Mouse (Mus musculus): ENCODE data around the gene Mmp25. TPM values are rescaled to one million over a fixed set of nuclear protein-coding genes. Genes with fewer than 3 reads are reported as not detected.
A peak's percentile ranks its signal among the peaks of the same experiment; 100 is the strongest.

Mmp25 gene
- total and polyA plus RNA-seq, 2 experiments = under 0.01 to 0.10 TPM

DNA sequence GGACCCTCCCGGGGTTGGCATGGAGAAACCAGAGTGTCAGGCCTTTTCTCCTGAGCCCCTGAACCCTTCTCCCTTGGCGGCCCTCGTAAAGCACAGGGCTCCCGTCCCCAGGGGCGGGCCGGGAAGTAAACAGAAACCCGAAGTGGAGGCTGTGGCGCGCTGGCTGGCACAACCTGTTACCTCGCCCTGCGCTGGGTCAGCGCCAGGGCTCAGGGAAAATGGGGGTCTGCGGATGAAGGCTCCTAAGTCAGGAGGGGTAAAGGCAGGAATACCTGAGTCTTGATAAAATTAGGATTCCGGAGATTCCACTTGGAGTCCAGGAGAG is 15.8 kb upstream of the Mmp25 start:
- H3K4me1 ChIP-seq (ENCODE audit: control insufficient read depth, insufficient read depth, low read length) = no peaks in the 10 kb centered on the region
- peak overlapping the region; percentile 7; the same call in 1 of the 2 replicates for H3K4me3 ChIP-seq (ENCODE audit: insufficient read depth, low read depth, low read length)
- no peak for DNase-seq (ENCODE audit: extremely low read depth, low read depth, low spot score)
- WGBS = 2% methylated on average over 14 of the region's 14 CpGs
- H3K79me2 ChIP-seq (ENCODE audit: control insufficient read depth, insufficient read depth, low read length) = no peaks in the 10 kb centered on the region
- H3K9ac ChIP-seq (ENCODE audit: low read depth, low read length) = no peak overlapping the region
- no peak for TF ChIP-seq CTCF (IDR thresholded peaks at IDR 0.05; ENCODE audit: low read depth, low read length)
- TF ChIP-seq POLR2A (IDR thresholded peaks at IDR 0.05; ENCODE audit: extremely low read depth, insufficient read depth, low read length) = no peak
- no peaks in the 10 kb centered on the region for H3K36me3 ChIP-seq (ENCODE audit: control insufficient read depth, insufficient read depth, low read length)
- H3K27ac ChIP-seq (replicated peaks; ENCODE audit: insufficient read depth, low read depth, low read length) = no peak overlapping the region
- 0 out of 2 replicates have a peak, but pooled peaks cover 4% of the 10 kb centered on the region for H3K27me3 ChIP-seq (ENCODE audit: control insufficient read depth, insufficient read depth, low read length)

- TF ChIP-seq CTCF (IDR thresholded peaks at IDR 0.05; ENCODE audit: low read depth, low read length) (peak; percentile 84), POLR2A (IDR thresholded peaks at IDR 0.05; ENCODE audit: extremely low read depth, insufficient read depth, low read length) (no peak)
- DNase-seq (ENCODE audit: extremely low read depth, low read depth, low spot score) = peak; percentile 12
- Histone ChIP-seq H3K4me3 (ENCODE audit: insufficient read depth, low read depth, low read length) (peak within 1 kb of the TSS; percentile 39; the same call in 1 of the 2 replicates), H3K9ac (ENCODE audit: low read depth, low read length) (no peak within 1 kb of the TSS), H3K36me3 (ENCODE audit: control insufficient read depth, insufficient read depth, low read length) (no peaks in the 10 kb centered on the region), H3K27ac (replicated peaks; ENCODE audit: insufficient read depth, low read depth, low read length) (no peak within 1 kb of the TSS), H3K4me1 (ENCODE audit: control insufficient read depth, insufficient read depth, low read length) (no peaks in the 10 kb centered on the region), H3K79me2 (ENCODE audit: control insufficient read depth, insufficient read depth, low read length) (no peaks in the 10 kb centered on the region), H3K27me3 (ENCODE audit: control insufficient read depth, insufficient read depth, low read length) (0 out of 2 replicates have a peak, but pooled peaks cover 4% of the 10 kb centered on the region)
- 3% methylated on average over 27 of the region's 27 CpGs for WGBS
Measured at GRCm38 (mm10) chr17:23660117-23660875, 15.2 kb upstream of the Mmp25 start, which contains the start of gene Bicdl2. Bicdl2 (plus strand) TSS chr17:23660506.

- 75% methylated on average over 3 of the region's 3 CpGs for WGBS
- 0 out of 2 replicates have a peak, but pooled peaks cover 4% of the 10 kb centered on the region for H3K27me3 ChIP-seq (ENCODE audit: control insufficient read depth, insufficient read depth, low read length)
Measured at GRCm38 (mm10) chr17:23658450-23658849, 13.4 kb upstream of the Mmp25 start.

DNA sequence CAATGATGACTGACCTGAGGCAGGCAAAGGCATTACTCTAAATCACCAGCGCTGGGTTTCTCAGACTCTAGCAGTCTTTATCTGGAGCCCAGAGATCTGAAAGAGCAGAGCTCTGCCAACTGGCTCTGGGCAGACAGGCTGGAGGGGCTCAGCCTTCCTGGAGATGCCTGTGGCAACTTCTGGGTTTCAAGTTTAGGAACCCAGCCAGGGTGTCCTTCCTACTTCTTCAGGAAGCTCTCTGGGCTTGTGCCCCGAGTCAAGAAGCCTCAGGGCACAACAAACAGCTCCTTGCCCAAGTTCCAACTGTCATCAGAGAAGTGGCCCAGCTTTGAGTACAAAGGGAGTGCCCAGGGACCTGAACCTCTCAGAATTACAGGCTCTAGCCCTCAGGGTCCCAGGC is 9.3 kb upstream of the Mmp25 start:
- no peaks in the 10 kb centered on the region for H3K4me1 ChIP-seq (ENCODE audit: control insufficient read depth, insufficient read depth, low read length)
- no peaks in the 10 kb centered on the region for H3K27me3 ChIP-seq (ENCODE audit: control insufficient read depth, insufficient read depth, low read length)
- H3K9ac ChIP-seq (ENCODE audit: low read depth, low read length) = no peak overlapping the region
- H3K36me3 ChIP-seq (ENCODE audit: control insufficient read depth, insufficient read depth, low read length) = no peaks in the 10 kb centered on the region
- no peak for TF ChIP-seq CTCF (IDR thresholded peaks at IDR 0.05; ENCODE audit: low read depth, low read length)
- TF ChIP-seq POLR2A (IDR thresholded peaks at IDR 0.05; ENCODE audit: extremely low read depth, insufficient read depth, low read length) = no peak
- H3K27ac ChIP-seq (replicated peaks; ENCODE audit: insufficient read depth, low read depth, low read length) = no peak overlapping the region
- H3K4me3 ChIP-seq (ENCODE audit: insufficient read depth, low read depth, low read length) = no peak overlapping the region
- H3K79me2 ChIP-seq (ENCODE audit: control insufficient read depth, insufficient read depth, low read length) = no peaks in the 10 kb centered on the region
- no peak for DNase-seq (ENCODE audit: extremely low read depth, low read depth, low spot score)
- WGBS = 63% methylated on average over 2 of the region's 2 CpGs

More at GRCm38 (mm10) chr17:23658450-23658849, 13.4 kb upstream of the Mmp25 start:
- no peaks in the 10 kb centered on the region for H3K4me1 ChIP-seq (ENCODE audit: control insufficient read depth, insufficient read depth, low read length)
- no peak for DNase-seq (ENCODE audit: extremely low read depth, low read depth, low spot score)
- no peaks in the 10 kb centered on the region for H3K79me2 ChIP-seq (ENCODE audit: control insufficient read depth, insufficient read depth, low read length)
- H3K27ac ChIP-seq (replicated peaks; ENCODE audit: insufficient read depth, low read depth, low read length) = no peak overlapping the region
- no peaks in the 10 kb centered on the region for H3K36me3 ChIP-seq (ENCODE audit: control insufficient read depth, insufficient read depth, low read length)
- no peak for TF ChIP-seq CTCF (IDR thresholded peaks at IDR 0.05; ENCODE audit: low read depth, low read length)
- TF ChIP-seq POLR2A (IDR thresholded peaks at IDR 0.05; ENCODE audit: extremely low read depth, insufficient read depth, low read length) = no peak
- H3K4me3 ChIP-seq (ENCODE audit: insufficient read depth, low read depth, low read length) = no peak overlapping the region
- no peak overlapping the region for H3K9ac ChIP-seq (ENCODE audit: low read depth, low read length)

- no peaks in the 10 kb centered on the region for H3K36me3 ChIP-seq (ENCODE audit: control insufficient read depth, insufficient read depth, low read length)
- no peaks in the 10 kb centered on the region for H3K4me1 ChIP-seq (ENCODE audit: control insufficient read depth, insufficient read depth, low read length)
- TF ChIP-seq POLR2A (IDR thresholded peaks at IDR 0.05; ENCODE audit: extremely low read depth, insufficient read depth, low read length) = no peak
- no peak for TF ChIP-seq CTCF (IDR thresholded peaks at IDR 0.05; ENCODE audit: low read depth, low read length)
- H3K9ac ChIP-seq (ENCODE audit: low read depth, low read length) = no peak overlapping the region
- H3K4me3 ChIP-seq (ENCODE audit: insufficient read depth, low read depth, low read length) = no peak overlapping the region
- no peaks in the 10 kb centered on the region for H3K27me3 ChIP-seq (ENCODE audit: control insufficient read depth, insufficient read depth, low read length)
- DNase-seq (ENCODE audit: extremely low read depth, low read depth, low spot score) = no peak
- H3K27ac ChIP-seq (replicated peaks; ENCODE audit: insufficient read depth, low read depth, low read length) = no peak overlapping the region
- no peaks in the 10 kb centered on the region for H3K79me2 ChIP-seq (ENCODE audit: control insufficient read depth, insufficient read depth, low read length)
- 56% methylated on average over 6 of the region's 6 CpGs for WGBS
Measured at GRCm38 (mm10) chr17:23654001-23654400, 8.9 kb upstream of the Mmp25 start.

GRCm38 (mm10) chr17:23653324-23653723 is 8.2 kb upstream of the Mmp25 start:
- no peak for DNase-seq (ENCODE audit: extremely low read depth, low read depth, low spot score)
- WGBS = 75% methylated on average over 2 of the region's 2 CpGs
- no peaks in the 10 kb centered on the region for H3K4me1 ChIP-seq (ENCODE audit: control insufficient read depth, insufficient read depth, low read length)
- no peak for TF ChIP-seq POLR2A (IDR thresholded peaks at IDR 0.05; ENCODE audit: extremely low read depth, insufficient read depth, low read length)
- no peak for TF ChIP-seq CTCF (IDR thresholded peaks at IDR 0.05; ENCODE audit: low read depth, low read length)
- no peaks in the 10 kb centered on the region for H3K79me2 ChIP-seq (ENCODE audit: control insufficient read depth, insufficient read depth, low read length)
- no peaks in the 10 kb centered on the region for H3K27me3 ChIP-seq (ENCODE audit: control insufficient read depth, insufficient read depth, low read length)
- H3K4me3 ChIP-seq (ENCODE audit: insufficient read depth, low read depth, low read length) = no peak overlapping the region
- H3K36me3 ChIP-seq (ENCODE audit: control insufficient read depth, insufficient read depth, low read length) = no peaks in the 10 kb centered on the region
- no peak overlapping the region for H3K27ac ChIP-seq (replicated peaks; ENCODE audit: insufficient read depth, low read depth, low read length)
- H3K9ac ChIP-seq (ENCODE audit: low read depth, low read length) = no peak overlapping the region
